Mouse (Mus musculus) right cerebral cortex, adult 18-20 months (tissue): ENCODE results near the gene Dcst1.
A peak's percentile ranks its signal among the peaks of the same experiment; 100 is the strongest.

Source experiments
- DNase-seq: peaks from one replicate; pipeline ENCODE4 v3.0.0; 2022; ENCODE audit warnings: mixed read lengths

The Dcst1 gene

GRCm38 (mm10) chr3:89365153-89365485 is at the start of gene Dcst1:
Gene Dcst1, minus strand, starts transcription at chr3:89365253.
- DNase-seq: no peak

- DNase-seq: peak; percentile 99
Measured at GRCm38 (mm10) chr3:89411490-89412393, 46.7 kb upstream of the Dcst1 start, which contains the start of gene Flad1. Gene Flad1, minus strand, starts transcription at chr3:89411870.

- DNase-seq: no peak
Measured at GRCm38 (mm10) chr3:89410864-89411263, 45.8 kb upstream of the Dcst1 start.

- no peak for DNase-seq
Measured at GRCm38 (mm10) chr3:89409701-89410100, 44.6 kb upstream of the Dcst1 start.

- no peak for DNase-seq
Measured at GRCm38 (mm10) chr3:89408448-89408847, 43.4 kb upstream of the Dcst1 start.

- DNase-seq: no peak
Measured at GRCm38 (mm10) chr3:89406887-89407286, 41.8 kb upstream of the Dcst1 start.

GRCm38 (mm10) chr3:89402693-89403092 is 37.6 kb upstream of the Dcst1 start, which contains the start of gene Lenep:
Gene Lenep, minus strand, starts transcription at chr3:89402793.
- no peak for DNase-seq

- DNase-seq: no peak
Measured at GRCm38 (mm10) chr3:89401329-89401728, 36.3 kb upstream of the Dcst1 start.

GRCm38 (mm10) chr3:89396654-89397005 is 31.6 kb upstream of the Dcst1 start:
- no peak for DNase-seq

GRCm38 (mm10) chr3:89395806-89396653 is 31.0 kb upstream of the Dcst1 start:
- DNase-seq: peak; percentile 57

GRCm38 (mm10) chr3:89395419-89395805 is 30.4 kb upstream of the Dcst1 start:
- no peak for DNase-seq

- DNase-seq: peak; percentile 57
Measured at GRCm38 (mm10) chr3:89394894-89395256, 29.8 kb upstream of the Dcst1 start.

- DNase-seq: peak; percentile 56
Measured at GRCm38 (mm10) chr3:89394006-89394893, 29.2 kb upstream of the Dcst1 start, which contains the start of gene Zbtb7b. Gene Zbtb7b, minus strand, starts transcription at chr3:89394776.

GRCm38 (mm10) chr3:89393605-89394004 is 28.6 kb upstream of the Dcst1 start:
- peak; percentile 97 for DNase-seq

GRCm38 (mm10) chr3:89392871-89393311 is 27.8 kb upstream of the Dcst1 start:
- DNase-seq: no peak

GRCm38 (mm10) chr3:89391663-89392511 is 26.8 kb upstream of the Dcst1 start:
- peak; percentile 50 for DNase-seq

- no peak for DNase-seq
Measured at GRCm38 (mm10) chr3:89390699-89391662, 25.9 kb upstream of the Dcst1 start.

GRCm38 (mm10) chr3:89390111-89390515 is 25.1 kb upstream of the Dcst1 start:
- no peak for DNase-seq

GRCm38 (mm10) chr3:89388901-89389740 is 24.1 kb upstream of the Dcst1 start:
- DNase-seq: peak; percentile 39
